Mouse (Mus musculus): ENCODE measurements around the gene Ifnab.

DNA sequence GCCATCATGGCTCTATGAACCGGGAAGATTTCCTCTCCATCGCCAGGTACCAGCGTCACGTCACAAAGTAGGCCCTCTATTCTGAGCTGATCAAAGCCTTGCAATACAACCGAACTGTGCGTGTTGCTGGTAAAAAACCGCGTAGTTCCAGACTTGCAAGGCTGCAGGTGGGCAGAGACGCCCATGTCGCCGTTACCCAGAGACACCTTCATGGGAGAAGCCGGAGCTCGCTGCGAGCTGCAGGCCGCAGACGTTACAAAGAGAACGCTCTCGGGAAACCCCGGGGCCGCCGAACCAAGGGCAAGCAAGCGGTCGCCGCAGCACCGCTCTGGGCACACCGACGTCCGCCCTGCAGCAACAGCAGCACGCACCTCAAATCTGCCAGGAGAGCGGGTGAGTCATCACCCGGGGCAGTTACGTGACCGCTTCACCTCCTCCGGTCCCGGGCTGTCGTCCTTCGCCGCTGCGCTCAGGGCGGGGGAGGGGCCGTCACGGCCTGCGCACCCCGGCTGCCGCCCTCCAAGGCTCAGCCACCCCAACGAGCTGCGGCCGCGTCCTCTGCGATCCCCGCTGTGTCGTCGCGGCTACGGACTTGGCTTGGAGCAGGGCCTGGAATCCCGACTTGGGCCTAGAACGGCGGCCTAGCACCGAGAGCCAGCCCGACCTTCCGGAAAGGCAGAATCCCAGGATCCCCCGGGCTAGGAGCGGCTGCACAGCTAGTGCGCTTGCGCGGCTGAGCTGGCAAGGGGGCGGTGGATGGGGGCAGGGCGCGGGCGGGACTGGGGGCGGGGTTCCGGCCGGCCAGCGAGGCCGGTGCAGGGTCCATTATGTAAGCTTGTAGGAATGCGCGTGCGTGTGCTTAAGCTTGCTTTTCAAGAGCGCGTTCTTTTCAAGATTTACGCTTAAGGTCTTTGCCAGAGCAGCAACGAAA, 30.9 kb upstream of the Ifnab start, which contains the start of the genes Gm26566 and Klhl9:
- TF ChIP-seq RAD21 (IDR thresholded peaks at IDR 0.05; ENCODE audit: low read depth, low read length) = no peak
- TF ChIP-seq MAX (IDR thresholded peaks at IDR 0.05; ENCODE audit: low read length) = 0 out of 2 replicates have a peak, but pooled peaks have one; percentile 26
- TF ChIP-seq POLR2AphosphoS2 (IDR thresholded peaks at IDR 0.05; ENCODE audit: low read depth, low read length) = no peak; the same call in 1 of the 2 replicates
- no peak for TF ChIP-seq GABPA (IDR thresholded peaks at IDR 0.05; ENCODE audit: insufficient replicate concordance, low read depth, low read length)
- no peak for TF ChIP-seq CTCF (conservative IDR thresholded peaks at IDR 0.05 in 1 of 2, IDR thresholded peaks at IDR 0.05 in 1 of 2; ENCODE audit: low read depth in 2 of 2, low read length in 2 of 2)
- peak; percentile 97 for TF ChIP-seq UBTF (IDR thresholded peaks at IDR 0.05; ENCODE audit: low read depth, low read length)
- TF ChIP-seq POLR2A (IDR thresholded peaks at IDR 0.05; ENCODE audit: low read depth, low read length) = peak; percentile 87
- peak; percentile 71 for TF ChIP-seq HCFC1 (IDR thresholded peaks at IDR 0.05; ENCODE audit: low read depth, low read length)
- TF ChIP-seq ZC3H11A (IDR thresholded peaks at IDR 0.05; ENCODE audit: low read depth, low read length) = no peak
- TF ChIP-seq TBP (conservative IDR thresholded peaks at IDR 0.05; ENCODE audit: low read depth, low read length) = 0 out of 2 replicates have a peak, but pooled peaks have one; percentile 37
- TF ChIP-seq ZKSCAN1 (IDR thresholded peaks at IDR 0.05; ENCODE audit: borderline replicate concordance, low read depth, low read length) = no peak
- no peak for TF ChIP-seq EP300 (IDR thresholded peaks at IDR 0.05; ENCODE audit: low read length)

Data from CH12.LX (cell line).